In genomic region chr17:29067847-29068246, GRCm38 (mm10) we compare ENCODE assay signal across 27 mouse cellular contexts. TPM values are rescaled to one million over a fixed set of nuclear protein-coding genes. Genes with fewer than 3 reads are reported as not detected.
"Had no signal": no experiment of that assay in that cellular context is flagged by ENCODE, and none has a peak within 500 bp of the region (broad histone marks: within the 10 kb centered on the region; RNA-seq: fewer than 3 reads in every experiment).

No protein-coding gene starts in this region.

- H3K36me3 ChIP-seq: limb, embryonic 12.5 days; limb, embryonic 15.5 days; neural tube, embryonic 12.5 days; neural tube, embryonic 15.5 days; stomach, embryonic 15.5 days had no signal

- H3K4me3 ChIP-seq: layer of hippocampus, adult 2 months; limb, embryonic 12.5 days; limb, embryonic 15.5 days; megakaryocyte, embryonic 14.5 days; neural tube, embryonic 12.5 days; neural tube, embryonic 15.5 days; stomach, embryonic 15.5 days had no signal

- DNase-seq: kidney, adult 11 months; kidney, adult 8-10 months; kidney, postnatal 25 days; layer of hippocampus, adult 9-11 months; layer of hippocampus, postnatal 36 days; left cerebral cortex, postnatal 4 days; liver, postnatal 0 days; lung, embryonic 14.5 days; midbrain, embryonic 14.5 days; retina, postnatal 1 day; right cerebral cortex, postnatal 25 days; spleen, adult 18-20 months; thymus, postnatal 25 days had no signal

- H3K27me3 ChIP-seq: neural tube, embryonic 12.5 days; neural tube, embryonic 15.5 days; stomach, embryonic 15.5 days had no signal

- H3K4me2 ChIP-seq: limb, embryonic 12.5 days; limb, embryonic 15.5 days; liver, embryonic 11.5 days; lung, embryonic 14.5 days; midbrain, embryonic 11.5 days; neural tube, embryonic 12.5 days; neural tube, embryonic 15.5 days; stomach, embryonic 15.5 days had no signal

- H3K9me3 ChIP-seq: limb, embryonic 12.5 days; limb, embryonic 15.5 days; megakaryocyte, embryonic 14.5 days; neural tube, embryonic 12.5 days; neural tube, embryonic 15.5 days; stomach, embryonic 15.5 days had no signal

- H3K27ac ChIP-seq: layer of hippocampus, adult 2 months; limb, embryonic 12.5 days; limb, embryonic 15.5 days; liver, embryonic 14.5 days; macrophage; neural tube, embryonic 12.5 days; neural tube, embryonic 15.5 days; stomach, embryonic 15.5 days had no signal

- ATAC-seq: liver, postnatal 0 days; lung, postnatal 0 days had no signal

- H3K9ac ChIP-seq: limb, embryonic 12.5 days; limb, embryonic 15.5 days; liver, embryonic 14.5 days; liver, postnatal 0 days; lung, embryonic 14.5 days; neural tube, embryonic 12.5 days; neural tube, embryonic 15.5 days; stomach, embryonic 15.5 days had no signal

RNA-seq across cellular contexts. Expression of gene Rab44, which starts 46.1 kb away (rescaled TPM):
- total RNA-seq: layer of hippocampus, postnatal 36 days; left cerebral cortex, postnatal 14 days; midbrain, postnatal 0 days had no signal
- polyA plus RNA-seq: midbrain, postnatal 0 days had no signal
